Mouse (Mus musculus) mature B cell (primary cell): ENCODE results near the gene 4921507P07Rik.
"Not testable (repeated sequence)": the region's sequence is repeated elsewhere in the genome, so short reads cannot be mapped to it uniquely, and the experiment has no call there.

Source experiments
- in situ Hi-C: fragments of 300-500 bp; cut with MboI; formaldehyde crosslinking; loops from 2 replicates; pipeline ENCODE4 v1.14.3; 2019

Gene 4921507P07Rik

DNA sequence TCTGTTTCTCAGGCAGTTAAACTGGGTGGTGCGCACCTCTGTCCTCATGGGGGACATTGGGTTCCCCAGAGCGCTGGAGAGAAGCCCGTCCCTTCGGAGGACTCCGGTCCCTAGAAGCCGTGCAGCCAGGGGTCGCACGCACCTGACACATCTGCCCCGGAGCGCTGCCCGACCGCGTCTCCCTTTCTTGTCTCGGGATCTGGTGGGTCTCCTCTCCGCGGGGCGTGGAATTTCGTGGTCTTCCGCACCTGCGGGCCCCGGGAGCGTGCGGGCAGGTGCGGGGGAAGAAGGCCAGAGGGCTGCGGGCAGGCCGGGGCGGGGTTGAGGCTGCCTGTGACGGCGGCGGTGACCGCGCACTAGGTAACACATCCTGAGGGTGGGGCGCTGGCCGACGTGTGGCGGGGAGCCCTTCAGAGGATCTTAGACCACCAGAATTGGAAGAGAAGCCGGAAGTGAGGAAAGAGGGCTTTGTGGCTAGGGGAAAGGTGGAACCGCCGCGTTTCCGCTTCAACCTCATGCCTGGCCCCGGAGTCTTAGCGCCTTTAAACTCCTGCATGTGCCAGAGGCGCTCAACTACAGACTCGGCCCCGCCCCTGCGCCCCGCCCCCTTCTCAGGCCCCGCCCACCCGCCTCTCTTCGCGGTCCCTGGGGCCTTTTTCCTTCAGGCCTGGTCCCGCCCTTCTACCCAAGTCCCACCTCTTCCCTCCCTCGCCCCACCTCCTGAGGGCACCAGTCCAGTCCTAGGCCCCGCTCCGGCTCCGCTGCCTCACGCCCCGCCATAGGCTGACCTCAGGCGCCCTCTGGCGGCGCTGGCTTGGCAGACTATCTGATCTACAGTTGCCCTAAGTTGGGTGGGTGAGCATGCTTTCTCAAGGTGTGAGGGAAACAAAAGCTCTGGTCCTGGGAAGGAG lies at the start of gene 4921507P07Rik:
TSS of gene 4921507P07Rik (minus strand) at position 332 of the 911 bp plus-strand sequence.
- in situ Hi-C loops: no loop called here

DNA sequence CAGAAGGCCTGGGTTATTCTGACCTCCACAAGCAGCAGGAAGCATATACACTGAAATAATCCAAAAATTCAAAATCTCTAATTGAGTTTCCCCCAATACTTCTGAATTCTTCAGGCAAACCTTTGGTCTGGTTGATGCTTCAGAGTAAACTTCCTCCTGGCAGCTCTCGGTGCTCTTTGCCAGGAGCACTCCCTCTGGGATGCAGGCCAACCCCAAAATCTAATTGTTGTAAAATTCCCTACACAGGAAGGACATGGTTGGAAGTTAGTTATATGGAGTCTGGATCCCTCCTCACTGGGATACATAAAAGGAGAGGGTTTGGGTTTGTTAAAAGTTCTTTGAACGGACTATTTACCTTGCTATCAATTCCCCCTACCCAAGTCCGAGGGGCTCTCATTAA lies 48.3 kb upstream of the 4921507P07Rik start:
- in situ Hi-C loops: no loop called here

DNA sequence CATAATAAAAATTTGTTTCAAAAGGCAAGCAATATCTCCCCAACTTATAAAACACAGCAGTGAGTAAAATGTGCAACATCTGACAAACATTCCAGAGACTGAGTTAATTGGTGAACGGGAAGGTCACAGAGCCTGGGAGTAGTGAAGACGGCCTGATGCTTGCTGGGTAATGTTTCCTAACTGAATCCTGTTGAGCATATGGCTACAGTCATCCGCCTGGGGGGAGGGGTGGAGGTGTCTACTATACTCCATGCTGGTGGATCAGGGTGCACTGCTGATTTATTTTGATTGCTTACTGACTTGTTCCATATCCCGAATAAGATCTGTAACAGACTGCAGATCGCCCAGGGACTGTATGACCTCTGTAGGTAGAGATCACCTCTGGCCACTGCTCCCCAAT lies 45.5 kb upstream of the 4921507P07Rik start:
- in situ Hi-C loops: no loop called here

DNA sequence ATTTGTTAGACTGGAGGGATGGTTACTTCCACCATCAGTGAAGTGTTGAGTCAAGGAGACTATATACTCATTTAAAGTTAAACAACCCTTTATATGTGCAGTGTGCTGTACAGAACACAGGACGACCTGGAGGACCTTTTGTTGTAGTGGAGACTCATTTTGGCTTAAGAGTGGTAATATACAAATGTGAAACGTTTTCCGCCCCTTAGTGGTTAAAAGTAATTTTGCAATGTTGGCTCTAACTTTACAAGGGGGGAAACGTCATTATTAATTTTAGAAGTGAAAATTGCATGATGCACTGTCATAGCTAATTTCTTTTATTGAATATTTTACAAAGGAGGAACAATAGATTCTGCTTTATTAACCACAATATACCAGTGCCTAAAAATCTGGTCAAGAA lies 43.9 kb upstream of the 4921507P07Rik start:
- in situ Hi-C loops: no loop called here

DNA sequence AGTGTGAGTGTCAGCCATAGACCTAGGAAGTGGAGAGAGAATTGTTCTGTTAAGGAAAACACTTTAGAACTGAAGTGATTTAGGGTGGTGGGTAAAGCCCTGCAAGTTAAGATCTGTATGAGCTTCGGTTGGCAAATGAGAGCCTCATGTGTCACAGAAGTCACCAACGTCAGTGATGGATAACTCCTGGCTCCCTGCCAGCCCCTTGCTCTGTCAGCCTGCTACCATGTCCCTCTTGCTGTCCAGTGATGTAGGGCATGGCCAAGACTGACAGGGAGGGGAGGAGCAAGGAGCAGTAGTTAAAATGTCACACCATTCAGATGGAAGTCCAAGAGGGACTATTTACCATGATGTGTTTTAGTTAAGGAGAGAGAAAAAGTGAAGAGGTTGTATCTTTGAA lies 43.2 kb upstream of the 4921507P07Rik start:
- in situ Hi-C loops: no loop called here

DNA sequence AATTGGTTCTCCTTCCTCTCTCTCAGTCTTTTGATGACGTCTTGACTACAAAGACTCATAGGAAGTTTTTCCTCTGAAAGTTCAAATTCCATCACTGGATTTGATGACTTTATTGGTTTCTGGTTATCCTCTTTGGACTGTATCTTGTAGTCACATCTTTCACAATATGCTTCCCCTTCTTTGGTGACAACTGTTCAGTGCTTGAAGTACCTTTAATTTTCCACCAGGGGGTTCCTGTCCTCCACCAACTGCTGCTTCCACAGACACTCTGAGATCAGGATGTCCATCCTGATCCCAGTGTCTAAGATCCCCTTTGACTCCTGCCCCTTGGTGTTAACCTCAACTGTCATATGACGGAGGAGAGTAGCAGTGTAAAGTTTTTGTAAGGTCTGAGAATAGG lies 29.7 kb upstream of the 4921507P07Rik start:
- in situ Hi-C loops: not testable (repeated sequence)

DNA sequence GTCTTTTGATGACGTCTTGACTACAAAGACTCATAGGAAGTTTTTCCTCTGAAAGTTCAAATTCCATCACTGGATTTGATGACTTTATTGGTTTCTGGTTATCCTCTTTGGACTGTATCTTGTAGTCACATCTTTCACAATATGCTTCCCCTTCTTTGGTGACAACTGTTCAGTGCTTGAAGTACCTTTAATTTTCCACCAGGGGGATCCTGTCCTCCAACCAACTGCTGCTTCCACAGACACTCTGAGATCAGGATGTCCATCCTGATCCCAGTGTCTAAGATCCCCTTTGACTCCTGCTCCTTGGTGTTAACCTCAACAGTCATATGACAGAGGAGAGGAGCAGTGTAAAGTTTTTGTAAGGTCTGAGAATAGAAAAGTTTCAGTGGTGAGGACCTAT lies 21.8 kb upstream of the 4921507P07Rik start:
- in situ Hi-C loops: not testable (repeated sequence)

DNA sequence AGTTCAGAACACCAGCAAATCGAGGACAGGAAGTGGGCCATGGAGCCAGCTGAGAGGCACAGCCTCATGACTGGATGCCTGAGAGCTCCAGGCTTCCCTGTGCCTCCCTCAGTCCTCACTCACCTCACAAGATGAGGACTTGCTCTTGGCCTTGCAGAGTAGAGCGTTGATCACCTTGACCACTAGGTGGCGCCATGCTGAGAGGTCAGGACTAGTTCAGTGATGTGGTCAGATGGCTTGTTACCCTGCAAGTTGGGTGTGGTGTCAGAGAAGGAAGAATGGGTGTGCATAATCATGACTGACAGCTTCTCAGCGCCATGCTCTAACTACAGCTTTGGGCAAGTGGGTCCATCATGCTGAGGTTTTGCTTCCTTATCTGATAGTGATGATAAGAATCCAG lies 5.2 kb upstream of the 4921507P07Rik start:
- in situ Hi-C loops: no loop called here

DNA sequence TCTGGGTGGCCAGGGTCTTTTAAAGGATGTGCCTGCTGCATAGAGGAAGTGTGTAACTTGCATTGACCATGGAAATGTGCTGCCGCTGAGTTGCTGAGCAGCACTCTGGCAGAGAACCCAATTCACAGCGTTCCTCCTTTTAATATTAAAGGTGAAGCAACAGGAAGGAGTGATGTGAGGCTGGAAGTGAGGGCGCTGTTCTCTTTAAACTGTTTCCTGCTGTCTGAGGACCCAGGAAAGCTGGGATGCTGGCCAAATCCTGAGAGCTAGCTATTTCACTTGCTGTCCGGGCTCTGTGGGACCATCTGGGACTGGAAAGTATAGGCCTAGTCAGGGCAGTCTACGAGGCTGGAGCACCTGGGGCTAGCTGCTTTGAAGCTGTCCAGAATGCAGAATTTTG lies 2.1 kb upstream of the 4921507P07Rik start:
- in situ Hi-C loops: no loop called here

DNA sequence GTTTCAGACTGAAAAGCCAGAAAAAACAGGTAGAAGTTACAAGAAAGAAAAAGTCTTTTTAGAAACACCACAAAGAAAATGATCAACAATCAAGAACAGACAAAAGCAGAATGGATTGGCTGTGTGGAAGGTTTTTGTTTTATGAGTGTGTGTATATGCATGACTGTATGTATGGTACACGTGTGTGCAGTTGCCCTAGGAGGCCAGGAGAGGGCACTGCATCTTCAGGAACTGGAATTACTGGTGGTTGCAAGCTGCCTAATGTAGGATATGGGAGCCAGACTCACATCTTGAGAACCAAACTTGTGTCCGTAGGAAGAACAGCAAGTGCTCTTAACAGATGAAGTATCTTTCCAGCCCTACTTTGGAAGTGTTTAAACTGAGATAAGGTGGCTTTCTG lies 2.1 kb downstream of the 4921507P07Rik start:
- in situ Hi-C loops: no loop called here

DNA sequence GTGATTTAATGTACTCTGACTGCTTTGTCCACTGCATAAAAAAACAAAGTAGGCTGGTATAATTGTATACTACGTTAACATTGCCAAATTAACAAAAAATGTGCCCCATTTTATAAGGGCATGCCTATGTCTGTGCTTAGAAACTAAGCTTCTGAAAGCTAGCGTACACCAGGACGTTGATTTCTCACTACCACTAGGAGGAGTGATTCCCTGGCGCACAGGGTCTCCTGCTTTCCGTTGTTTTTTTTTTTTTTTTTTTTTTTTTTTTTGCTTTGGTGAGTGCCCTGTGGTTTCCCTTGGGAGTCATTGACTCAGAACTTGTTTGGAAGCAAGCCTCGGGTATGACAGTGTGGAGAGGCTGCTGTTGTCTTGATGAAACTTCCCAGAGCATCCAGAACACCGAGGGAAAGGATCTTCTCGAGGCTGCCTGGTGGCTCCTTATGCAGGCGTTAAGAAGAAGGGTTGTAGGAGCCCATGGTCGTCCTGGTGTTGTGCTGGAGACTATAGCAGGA lies 3.0 kb downstream of the 4921507P07Rik start:
- in situ Hi-C loops: no loop called here

DNA sequence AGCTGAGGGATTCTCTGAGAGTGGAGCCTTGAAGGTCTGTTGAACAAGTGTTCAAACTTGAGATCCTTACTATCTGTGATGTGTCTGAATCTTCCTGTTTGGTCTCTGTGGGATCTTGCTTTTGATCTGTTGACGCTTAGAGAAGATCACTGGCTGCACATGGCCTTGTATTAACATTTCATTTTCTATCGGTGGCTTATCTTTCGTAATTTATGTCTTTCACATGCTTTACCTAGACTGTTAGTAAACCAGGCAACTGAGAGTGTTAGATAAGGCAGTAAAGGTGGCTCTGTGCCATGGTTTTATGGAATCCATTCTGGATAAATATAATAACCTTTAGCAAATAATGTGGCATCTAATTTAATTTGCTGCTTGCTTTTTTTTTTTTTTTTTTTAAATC lies 6.2 kb downstream of the 4921507P07Rik start:
- in situ Hi-C loops: no loop called here

DNA sequence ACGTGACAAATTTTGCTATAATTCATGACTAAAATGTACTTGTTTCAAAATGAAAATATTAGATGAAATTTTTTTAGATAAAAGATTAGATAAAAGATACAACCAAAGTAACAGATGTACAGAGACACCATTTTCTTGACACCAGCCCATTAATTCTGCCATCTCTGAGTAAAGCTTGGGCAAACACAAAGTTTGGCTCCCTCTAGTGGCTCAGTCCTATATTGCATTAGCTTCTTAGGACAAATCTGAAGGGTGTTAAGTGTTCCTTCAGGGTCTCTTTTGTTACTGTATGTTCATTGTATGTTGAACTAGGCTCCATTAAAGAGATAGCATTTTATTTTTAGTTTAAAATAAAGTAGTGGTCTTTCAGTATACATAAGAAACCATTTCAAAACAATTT lies 8.2 kb downstream of the 4921507P07Rik start:
- in situ Hi-C loops: no loop called here

DNA sequence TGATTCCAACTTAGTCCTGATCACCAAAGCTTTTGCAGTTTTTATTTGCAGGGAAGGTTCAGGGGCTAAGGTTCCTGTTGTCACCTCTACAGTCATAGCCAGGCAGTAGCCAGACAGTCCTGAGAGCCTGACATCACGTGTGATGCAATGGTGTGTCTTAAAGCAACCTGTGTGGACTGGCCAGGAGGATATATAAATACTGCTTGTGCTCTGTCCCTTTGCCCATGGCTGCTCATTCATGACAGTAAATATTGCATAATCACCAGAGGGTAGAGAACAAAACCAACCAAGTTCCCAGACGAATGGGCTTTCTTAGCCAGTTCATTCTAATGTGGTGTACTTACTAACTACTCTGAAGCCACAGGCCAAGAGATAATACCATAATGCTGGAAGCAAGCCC lies 9.0 kb downstream of the 4921507P07Rik start:
- in situ Hi-C loops: no loop called here

DNA sequence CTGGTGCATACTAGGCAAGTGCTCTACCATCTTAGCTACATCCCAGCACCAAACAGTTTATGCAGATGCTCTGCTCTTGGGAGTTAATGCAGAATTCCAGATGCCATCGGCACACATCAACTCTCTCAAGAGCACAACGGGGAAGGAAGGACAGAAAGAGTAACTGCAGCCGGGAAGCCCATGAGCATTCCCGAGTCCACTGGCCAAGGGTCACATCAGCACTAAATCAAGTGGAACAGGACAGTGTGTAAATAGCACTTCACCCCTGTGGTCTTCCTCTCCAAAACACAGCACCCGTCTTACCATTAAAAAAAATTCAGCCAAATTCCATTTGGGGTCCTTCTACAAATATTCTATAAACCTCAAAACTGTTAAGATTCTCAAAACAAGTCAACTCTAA lies 10.1 kb downstream of the 4921507P07Rik start:
- in situ Hi-C loops: no loop called here

DNA sequence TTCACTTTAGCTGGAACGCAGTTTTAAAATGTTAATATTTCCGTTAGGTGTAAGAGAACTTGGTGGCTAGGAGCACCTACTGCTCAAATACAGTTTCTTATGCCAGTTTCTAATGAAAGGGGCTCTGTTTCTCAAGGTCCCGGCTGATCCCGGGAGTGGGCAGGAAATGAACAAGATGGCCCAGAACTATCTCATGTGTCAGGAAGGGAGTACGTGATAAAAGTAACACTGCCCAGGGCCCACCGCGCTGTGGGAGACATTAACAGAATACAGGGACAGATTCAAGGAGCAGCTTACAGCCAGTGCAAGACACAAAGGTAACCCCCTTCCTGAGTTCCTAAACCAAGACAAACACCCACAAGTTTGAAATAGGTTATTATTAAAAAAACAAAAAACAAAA lies 10.7 kb downstream of the 4921507P07Rik start:
- in situ Hi-C loops: no loop called here

DNA sequence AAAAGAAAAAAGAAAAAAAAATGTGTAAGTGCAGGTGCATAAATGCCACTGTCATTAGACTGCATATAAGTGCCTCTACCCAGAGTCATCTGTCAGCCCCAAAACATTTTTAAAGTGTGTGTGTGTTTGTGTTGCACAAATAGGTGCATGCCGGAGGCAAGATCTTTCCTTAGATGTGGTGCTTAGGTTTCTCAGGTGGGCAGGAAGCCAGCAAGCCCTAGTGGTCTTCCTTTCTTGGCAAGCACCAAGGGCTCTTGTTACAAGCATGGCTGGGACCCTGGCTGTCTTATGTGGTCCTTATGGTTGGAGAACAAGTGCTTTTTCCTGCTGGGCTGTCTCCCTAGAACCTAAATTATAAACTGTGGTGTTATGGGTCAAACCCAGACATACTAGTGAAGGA lies 24.8 kb downstream of the 4921507P07Rik start:
- in situ Hi-C loops: no loop called here

DNA sequence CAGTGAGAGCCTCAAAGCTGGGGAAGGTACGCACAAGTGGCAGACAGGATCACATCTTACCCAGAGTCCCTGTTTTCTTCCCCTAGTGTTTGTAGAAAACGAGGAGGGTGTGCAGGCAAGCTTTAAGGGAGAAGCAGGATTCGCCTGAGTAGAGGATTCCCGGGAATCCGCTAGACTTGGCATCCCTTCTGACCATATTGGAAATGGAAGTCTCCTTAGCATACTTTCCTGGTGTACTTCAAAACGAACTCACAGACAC lies 29.5 kb downstream of the 4921507P07Rik start:
- in situ Hi-C loops: no loop called here

DNA sequence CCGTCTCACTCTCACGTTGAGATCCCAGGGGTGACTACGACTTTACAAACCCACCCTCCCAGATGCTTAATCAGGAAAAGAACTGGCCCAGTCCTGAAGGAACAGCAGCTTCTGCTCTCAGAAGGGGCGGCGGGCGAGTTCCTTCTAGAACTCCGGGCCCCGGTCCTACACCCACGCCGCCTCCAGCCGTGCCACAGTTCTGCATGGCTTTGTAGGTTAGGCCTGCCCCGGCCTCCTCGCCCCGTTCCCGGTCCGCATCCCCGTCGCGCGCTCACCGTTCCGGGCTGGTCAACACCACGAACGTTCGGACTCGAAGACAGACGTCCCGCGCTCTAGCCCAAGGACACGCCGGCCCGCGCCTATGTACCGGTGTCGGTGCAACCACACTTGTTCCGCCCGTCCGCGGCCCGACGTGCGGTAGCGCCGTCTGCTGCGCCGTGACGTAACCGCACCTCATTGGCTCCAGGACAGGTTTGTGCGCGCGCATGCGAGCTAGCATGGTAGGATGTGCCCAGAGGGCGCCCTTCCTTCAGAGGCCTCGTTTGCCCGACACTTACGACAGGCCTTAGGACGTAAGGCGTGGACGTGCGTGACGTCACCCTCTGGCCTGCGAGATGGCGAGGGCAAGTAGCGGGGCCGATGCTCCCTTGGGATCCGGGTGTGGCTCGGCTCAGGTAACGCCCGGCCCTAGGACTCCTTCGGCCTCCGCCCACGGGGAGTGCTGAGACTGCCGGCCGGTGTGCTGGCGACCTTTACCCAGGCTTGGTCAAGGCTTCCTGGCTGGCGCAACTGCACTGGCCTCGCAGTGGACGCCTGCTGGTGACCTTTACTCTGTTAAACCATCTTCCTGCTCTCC lies 30.1 kb downstream of the 4921507P07Rik start, which contains the start of gene Cycs:
TSS of gene Cycs (minus strand) at position 398 of the 856 bp plus-strand sequence.
- in situ Hi-C loops: no loop called here

DNA sequence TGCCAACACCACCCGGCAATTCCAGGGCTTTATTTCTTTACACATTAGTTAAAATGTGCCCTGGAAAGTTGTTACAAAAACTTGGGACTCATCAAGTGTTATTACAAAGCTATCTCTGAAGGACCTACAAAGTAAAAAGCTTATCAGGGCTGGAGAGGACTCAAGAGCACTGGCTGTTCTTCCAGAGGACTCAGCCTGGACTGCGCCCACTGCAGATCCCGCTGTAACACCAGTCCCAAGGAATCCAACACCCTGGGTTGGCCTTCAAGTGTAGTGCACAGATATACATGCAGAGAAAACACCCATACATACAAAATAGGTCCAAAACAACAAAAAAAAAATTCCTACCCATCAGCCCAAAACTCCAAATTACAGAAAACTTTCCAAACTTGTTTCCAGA lies 32.8 kb downstream of the 4921507P07Rik start:
- in situ Hi-C loops: no loop called here

DNA sequence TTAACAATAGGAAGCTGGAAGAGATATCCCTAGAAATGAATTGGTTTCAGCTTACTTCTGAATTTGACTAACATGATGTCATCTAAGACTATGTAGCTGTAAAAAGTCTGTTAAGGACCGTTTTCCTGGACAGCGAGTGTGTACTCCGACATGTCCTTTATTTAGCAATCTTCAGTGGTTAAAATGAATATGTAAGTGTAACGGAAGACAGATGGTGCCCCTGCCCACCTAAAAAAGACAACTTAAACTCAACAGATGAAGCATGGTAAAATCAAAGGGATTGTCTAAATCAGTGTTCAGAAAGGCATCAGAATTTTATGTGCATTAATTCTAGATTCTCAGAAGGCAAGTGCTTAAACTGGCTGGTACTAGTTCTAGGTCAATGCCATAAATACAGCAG lies 34.0 kb downstream of the 4921507P07Rik start:
- in situ Hi-C loops: no loop called here

DNA sequence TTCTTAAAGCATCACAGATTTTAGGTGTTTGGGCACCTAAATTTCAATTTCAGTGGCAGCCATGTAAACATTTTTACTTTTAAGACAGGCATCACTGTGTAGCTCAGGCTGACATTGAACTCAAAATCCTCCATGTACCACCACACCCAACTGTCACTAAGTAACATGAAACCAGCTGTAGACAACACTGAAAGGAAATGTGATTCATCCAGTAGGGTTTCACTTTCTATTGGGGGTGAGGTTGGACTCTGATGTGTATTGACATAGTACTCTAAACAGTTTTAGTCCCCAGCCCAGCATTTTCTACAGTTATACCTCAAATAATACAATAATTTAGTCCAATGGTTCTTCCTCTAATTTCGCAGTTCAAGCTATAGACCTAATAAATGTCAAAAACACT lies 35.7 kb downstream of the 4921507P07Rik start:
- in situ Hi-C loops: no loop called here

DNA sequence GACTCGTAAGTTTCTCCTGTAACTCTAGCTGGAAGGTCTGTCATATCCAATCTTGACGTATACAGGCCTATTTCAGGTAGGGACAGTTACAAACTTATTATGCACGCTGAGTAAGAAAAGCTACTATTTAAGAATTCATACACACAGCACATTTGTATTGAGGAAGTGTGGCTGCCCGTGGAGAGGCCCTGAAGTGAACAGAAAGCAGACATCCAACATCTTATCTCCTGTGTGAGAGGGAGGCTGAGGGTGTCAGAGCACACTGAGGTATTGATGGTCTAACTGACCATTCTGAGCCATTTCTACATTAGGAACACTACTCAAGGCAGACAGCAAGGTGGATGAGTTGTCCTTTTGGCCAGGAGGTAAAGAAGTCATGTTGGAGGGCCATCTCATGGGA lies 37.6 kb downstream of the 4921507P07Rik start:
- in situ Hi-C loops: no loop called here
